Mouse (Mus musculus): ENCODE measurements around the gene Numbl.

The Numbl gene

DNA sequence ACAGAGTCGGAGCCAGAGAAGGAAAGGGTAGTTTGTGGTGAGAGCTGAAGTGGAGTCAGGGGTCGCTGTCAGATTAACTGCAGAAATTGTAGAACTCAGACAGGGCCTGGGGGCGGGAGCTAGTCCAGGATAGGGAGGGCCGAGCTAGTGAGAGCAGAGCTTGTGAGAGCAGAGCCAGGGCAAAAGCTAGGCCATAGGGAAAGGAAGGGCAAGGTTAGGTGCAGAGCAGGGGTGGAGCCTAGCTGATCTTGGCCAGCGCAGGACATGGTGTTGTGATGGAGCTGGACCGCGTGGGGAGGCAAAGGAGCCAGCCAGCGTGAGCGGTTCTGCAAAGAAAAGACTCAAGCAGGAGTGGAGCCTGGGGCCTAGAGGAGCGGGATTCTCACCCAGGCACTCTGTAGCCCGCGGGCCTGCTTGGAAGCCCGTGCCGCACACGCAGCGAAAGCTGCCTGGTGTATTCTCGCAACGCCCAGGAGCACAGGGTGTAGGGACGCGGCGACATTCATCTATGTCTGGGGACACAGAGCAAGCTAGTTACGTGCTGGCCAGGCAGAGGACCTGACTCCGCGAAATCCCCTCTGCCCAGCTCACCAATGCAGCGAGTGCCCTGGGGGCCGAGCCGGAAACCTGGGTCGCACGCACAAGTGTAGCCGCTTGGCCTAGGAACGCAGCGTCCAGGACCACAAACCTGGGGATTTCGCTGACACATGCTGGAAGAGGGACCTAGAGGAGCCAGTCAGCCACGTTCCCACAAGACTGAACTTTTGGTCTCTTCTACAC lies 68.1 kb downstream of the Numbl start:
- no peak for DNase-seq (ENCODE audit: low spot score)

DNA sequence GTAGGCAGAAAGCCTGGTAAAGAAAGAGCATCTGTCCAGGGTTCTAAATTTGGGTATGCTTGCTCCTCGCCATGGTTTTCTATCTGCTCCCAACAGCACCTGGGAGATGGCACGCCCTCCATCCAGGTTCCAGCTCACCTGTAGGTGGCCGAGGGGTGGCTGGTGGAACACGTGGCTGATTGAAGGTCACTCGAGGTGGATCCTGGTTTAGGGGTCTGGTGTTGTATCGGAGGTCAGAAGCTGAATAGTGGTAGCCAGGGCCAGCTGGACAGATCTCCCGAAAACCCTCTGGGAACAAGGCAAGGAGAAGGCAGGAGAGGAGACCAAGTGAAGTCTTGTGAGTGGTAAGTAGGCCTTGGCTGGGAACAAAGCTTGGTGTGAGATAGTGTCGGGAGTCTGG lies 69.3 kb downstream of the Numbl start:
- no peak for DNase-seq (ENCODE audit: low spot score)

GRCm38 (mm10) chr7:27328161-27328560 lies 69.9 kb downstream of the Numbl start:
- DNase-seq (ENCODE audit: low spot score), result no peak

GRCm38 (mm10) chr7:27328648-27329047 lies 70.4 kb downstream of the Numbl start:
- no peak for DNase-seq (ENCODE audit: low spot score)

GRCm38 (mm10) chr7:27329326-27329947 lies 71.2 kb downstream of the Numbl start:
- no peak for DNase-seq (ENCODE audit: low spot score)

GRCm38 (mm10) chr7:27329981-27330380 lies 71.7 kb downstream of the Numbl start:
- DNase-seq (ENCODE audit: low spot score), result no peak

GRCm38 (mm10) chr7:27330709-27331540 lies 72.7 kb downstream of the Numbl start:
- peak; percentile 85 for DNase-seq (ENCODE audit: low spot score)

DNA sequence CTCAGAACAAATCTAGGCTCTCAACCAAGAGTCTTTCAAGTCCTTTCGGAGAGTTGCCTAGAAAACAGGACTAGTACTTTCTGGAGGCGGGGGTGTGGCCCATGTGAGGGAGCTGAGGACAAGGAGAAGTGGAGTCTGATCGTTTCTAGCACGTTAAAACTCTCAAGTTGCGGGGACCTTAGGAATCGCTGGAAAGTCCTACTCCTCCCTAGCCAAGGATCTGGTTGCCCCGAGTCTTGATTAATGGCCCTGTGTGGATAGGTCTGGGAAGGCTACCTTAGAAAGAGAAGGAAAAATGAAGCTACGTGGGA lies 73.3 kb downstream of the Numbl start:
- no peak for DNase-seq (ENCODE audit: low spot score)
